Mouse (Mus musculus): ENCODE data around the gene Hs6st3. TPM values are rescaled to one million over a fixed set of nuclear protein-coding genes. Genes with fewer than 3 reads are reported as not detected.

Gene Hs6st3
- polyA plus RNA-seq, 1 experiment from 2014 or later, result 0.35 TPM

DNA sequence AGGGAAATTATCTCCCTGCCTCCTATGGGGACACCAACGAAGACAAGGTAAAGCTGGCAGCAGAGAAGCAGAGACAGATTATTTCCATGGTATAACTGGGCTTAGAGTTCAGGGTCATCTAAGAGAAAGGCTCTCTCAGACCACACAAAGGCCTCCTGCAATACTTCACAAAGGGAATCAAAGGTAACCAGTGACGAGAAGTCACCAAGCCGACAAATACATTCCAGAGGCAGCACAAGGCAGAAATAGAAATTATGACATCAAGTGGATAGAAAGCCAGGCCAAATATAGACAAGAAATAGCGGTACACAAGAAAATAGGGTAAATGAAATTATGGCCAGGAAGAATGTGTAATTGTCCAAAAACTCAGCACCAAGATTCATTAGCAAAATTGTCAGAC, 633.9 kb downstream of the Hs6st3 start:
- no peak overlapping the region for H3K27ac ChIP-seq
- no peaks in the 10 kb centered on the region for H3K36me3 ChIP-seq (ENCODE audit: poor library complexity, severe bottlenecking)
- H3K27me3 ChIP-seq, result no peaks in the 10 kb centered on the region
- ATAC-seq, result 0 out of 2 replicates have a peak, but pooled peaks have one; percentile 30
- 61% methylated on average over 4 of the region's 4 CpGs for whole genome bisulfite sequencing
- H3K4me1 ChIP-seq, result no peaks in the 10 kb centered on the region
- no peak overlapping the region for H3K4me3 ChIP-seq
- no peak overlapping the region for H3K9ac ChIP-seq
- H3K4me2 ChIP-seq, result no peak overlapping the region
- no peaks in the 10 kb centered on the region for H3K9me3 ChIP-seq (replicated peaks)

- H3K9ac ChIP-seq, result no peak overlapping the region
- no peak overlapping the region for H3K27ac ChIP-seq
- H3K9me3 ChIP-seq (replicated peaks), result no peaks in the 10 kb centered on the region
- no peak overlapping the region for H3K4me2 ChIP-seq
- no peak for ATAC-seq
- H3K36me3 ChIP-seq (ENCODE audit: poor library complexity, severe bottlenecking), result no peaks in the 10 kb centered on the region
- no peaks in the 10 kb centered on the region for H3K27me3 ChIP-seq
- no peak overlapping the region for H3K4me3 ChIP-seq
- WGBS, result 81% methylated on average over 3 of the region's 3 CpGs
- H3K4me1 ChIP-seq, result no peaks in the 10 kb centered on the region
These were observed 638.1 kb downstream of the Hs6st3 start for GRCm38 (mm10) chr14:119776261-119776660.

GRCm38 (mm10) chr14:119779982-119780588, 641.9 kb downstream of the Hs6st3 start:
- WGBS, result 70% methylated on average over 12 of the region's 12 CpGs
- Histone ChIP-seq H3K36me3 (ENCODE audit: poor library complexity, severe bottlenecking) (no peaks in the 10 kb centered on the region), H3K27me3 (no peaks in the 10 kb centered on the region), H3K4me3 (no peak overlapping the region), H3K9ac (no peak overlapping the region), H3K27ac (no peak overlapping the region), H3K4me1 (no peaks in the 10 kb centered on the region), H3K9me3 (replicated peaks) (no peaks in the 10 kb centered on the region), H3K4me2 (no peak overlapping the region)
- ATAC-seq, result peak; percentile 63; the same call in 1 of the 2 replicates

DNA sequence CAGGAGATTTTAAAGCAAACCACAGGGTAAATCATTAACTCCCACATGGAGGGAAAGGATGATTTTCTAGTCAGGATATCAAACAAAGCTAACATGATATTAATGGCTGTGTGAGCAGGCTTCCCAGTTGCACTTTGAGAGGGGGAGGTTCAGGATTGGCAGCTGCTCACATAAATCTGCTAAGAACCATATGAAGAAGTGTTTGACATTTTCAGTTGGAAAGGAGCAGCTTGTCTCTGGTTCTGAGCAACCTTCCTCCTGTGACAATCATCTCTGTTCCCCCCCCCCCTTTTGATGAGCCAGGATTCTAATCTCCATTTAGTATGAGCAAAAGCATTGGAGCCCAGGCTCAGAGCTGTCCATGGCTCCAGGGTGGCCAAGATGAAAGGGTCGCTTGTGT, 643.0 kb downstream of the Hs6st3 start:
- Histone ChIP-seq H3K4me3 (no peak overlapping the region), H3K9me3 (replicated peaks) (no peaks in the 10 kb centered on the region), H3K27ac (no peak overlapping the region), H3K27me3 (no peaks in the 10 kb centered on the region), H3K4me2 (no peak overlapping the region), H3K4me1 (no peaks in the 10 kb centered on the region), H3K9ac (no peak overlapping the region), H3K36me3 (ENCODE audit: poor library complexity, severe bottlenecking) (no peaks in the 10 kb centered on the region)
- 100% methylated on average over 1 of the region's 1 CpGs for WGBS
- ATAC-seq, result peak; percentile 57; the same call in 1 of the 2 replicates

DNA sequence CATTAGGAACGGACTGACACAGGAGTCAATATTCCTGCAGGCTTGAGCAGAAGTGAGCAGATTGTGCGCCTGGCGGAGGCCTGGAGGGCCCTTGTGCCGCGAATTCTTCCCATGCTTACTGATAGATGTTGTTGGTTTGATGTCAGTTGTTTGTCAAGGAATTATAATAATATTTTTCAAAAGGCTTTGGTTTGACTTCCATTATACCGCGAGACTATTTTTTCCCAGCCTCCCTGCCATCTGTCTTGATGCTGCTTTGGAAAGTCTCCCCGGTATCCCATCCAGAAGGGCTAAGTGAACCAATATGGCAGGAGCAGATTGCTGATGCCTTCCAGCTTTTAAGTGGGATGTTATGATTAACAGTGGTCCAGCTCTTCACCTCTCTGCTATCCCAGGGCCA, 651.3 kb downstream of the Hs6st3 start:
- no peak overlapping the region for H3K9ac ChIP-seq
- no peak overlapping the region for H3K4me3 ChIP-seq
- H3K9me3 ChIP-seq (replicated peaks), result no peaks in the 10 kb centered on the region
- ATAC-seq, result peak; percentile 82
- H3K27me3 ChIP-seq, result no peaks in the 10 kb centered on the region
- H3K4me2 ChIP-seq, result no peak overlapping the region
- no peaks in the 10 kb centered on the region for H3K4me1 ChIP-seq
- WGBS, result 90% methylated on average over 8 of the region's 8 CpGs
- no peaks in the 10 kb centered on the region for H3K36me3 ChIP-seq (ENCODE audit: poor library complexity, severe bottlenecking)
- no peak overlapping the region for H3K27ac ChIP-seq

GRCm38 (mm10) chr14:119797172-119797850, 659.2 kb downstream of the Hs6st3 start:
- no peaks in the 10 kb centered on the region for H3K36me3 ChIP-seq (ENCODE audit: poor library complexity, severe bottlenecking)
- H3K4me2 ChIP-seq, result no peak overlapping the region
- no peak overlapping the region for H3K27ac ChIP-seq
- H3K4me1 ChIP-seq, result 0 out of 2 replicates have a peak, but pooled peaks cover 9% of the 10 kb centered on the region
- H3K27me3 ChIP-seq, result no peaks in the 10 kb centered on the region
- no peak overlapping the region for H3K9ac ChIP-seq
- ATAC-seq, result no peak
- no peak overlapping the region for H3K4me3 ChIP-seq
- 62% methylated on average over 9 of the region's 9 CpGs for WGBS
- no peaks in the 10 kb centered on the region for H3K9me3 ChIP-seq (replicated peaks)

GRCm38 (mm10) chr14:119798561-119798960, 660.4 kb downstream of the Hs6st3 start:
- H3K4me3 ChIP-seq, result no peak overlapping the region
- no peaks in the 10 kb centered on the region for H3K9me3 ChIP-seq (replicated peaks)
- no peak overlapping the region for H3K4me2 ChIP-seq
- ATAC-seq, result no peak
- no peak overlapping the region for H3K9ac ChIP-seq
- H3K4me1 ChIP-seq, result 0 out of 2 replicates have a peak, but pooled peaks cover 9% of the 10 kb centered on the region
- no peaks in the 10 kb centered on the region for H3K36me3 ChIP-seq (ENCODE audit: poor library complexity, severe bottlenecking)
- no peaks in the 10 kb centered on the region for H3K27me3 ChIP-seq
- H3K27ac ChIP-seq, result no peak overlapping the region
- 89% methylated on average over 11 of the region's 11 CpGs for WGBS

DNA sequence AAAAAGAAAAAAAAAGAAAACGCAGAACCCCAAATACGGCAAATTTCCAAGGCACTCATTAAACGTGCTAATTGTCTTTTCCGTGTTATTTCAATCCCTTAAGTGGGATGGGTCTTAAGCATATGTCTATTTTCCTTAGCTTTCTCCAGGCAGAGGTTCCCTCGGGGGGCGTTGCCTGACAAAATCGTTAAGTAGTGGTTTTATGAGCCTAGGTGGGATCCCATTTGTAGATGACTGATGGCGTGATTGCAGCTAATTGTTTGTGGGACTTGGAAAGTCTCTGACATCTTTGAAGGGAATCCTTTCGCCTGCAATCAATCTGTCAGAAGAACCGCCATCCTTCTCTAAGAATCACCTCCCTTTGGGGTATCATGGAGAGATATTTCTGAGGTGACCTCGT, 662.7 kb downstream of the Hs6st3 start:
- Histone ChIP-seq H3K4me3 (no peak overlapping the region), H3K4me2 (no peak overlapping the region), H3K4me1 (0 out of 2 replicates have a peak, but pooled peaks cover 9% of the 10 kb centered on the region), H3K27me3 (no peaks in the 10 kb centered on the region), H3K36me3 (ENCODE audit: poor library complexity, severe bottlenecking) (no peaks in the 10 kb centered on the region), H3K9me3 (replicated peaks) (no peaks in the 10 kb centered on the region), H3K9ac (no peak overlapping the region), H3K27ac (no peak overlapping the region)
- 0 out of 2 replicates have a peak, but pooled peaks have one; percentile 48 for ATAC-seq
- WGBS, result 71% methylated on average over 11 of the region's 11 CpGs

DNA sequence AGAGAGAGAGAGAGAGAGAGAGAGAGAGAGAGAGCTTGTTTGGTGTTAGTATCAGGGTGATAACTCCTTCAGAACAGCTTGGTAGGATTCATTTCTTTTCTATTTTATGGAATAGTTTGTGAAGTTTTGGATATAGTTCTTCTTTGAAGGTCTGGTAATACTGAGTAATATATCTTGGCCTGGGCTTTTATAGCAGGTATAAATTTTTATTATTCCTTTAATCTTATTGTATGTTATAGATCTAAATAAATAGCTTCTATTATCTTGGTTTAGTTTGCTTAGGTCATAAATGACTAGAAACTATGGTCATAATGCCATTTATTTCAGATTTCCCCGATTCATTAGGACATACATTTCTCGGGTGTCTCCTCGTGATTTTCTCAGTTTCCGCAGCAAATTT, 675.8 kb downstream of the Hs6st3 start:
- 95% methylated on average over 4 of the region's 4 CpGs for WGBS
- no peak for ATAC-seq
- no peaks in the 10 kb centered on the region for H3K9me3 ChIP-seq (replicated peaks)
- H3K36me3 ChIP-seq (ENCODE audit: poor library complexity, severe bottlenecking), result no peaks in the 10 kb centered on the region
- H3K4me1 ChIP-seq, result peaks cover 6% of the 10 kb centered on the region; the same call in 1 of the 2 replicates
- no peak overlapping the region for H3K27ac ChIP-seq
- H3K4me2 ChIP-seq, result no peak overlapping the region
- no peak overlapping the region for H3K4me3 ChIP-seq
- no peak overlapping the region for H3K9ac ChIP-seq
- no peaks in the 10 kb centered on the region for H3K27me3 ChIP-seq

GRCm38 (mm10) chr14:119815616-119816015, 677.5 kb downstream of the Hs6st3 start:
- no peaks in the 10 kb centered on the region for H3K36me3 ChIP-seq (ENCODE audit: poor library complexity, severe bottlenecking)

GRCm38 (mm10) chr14:119820562-119820961, 682.4 kb downstream of the Hs6st3 start:
- 60% methylated on average over 6 of the region's 6 CpGs for WGBS

More at GRCm38 (mm10) chr14:119815616-119816015, 677.5 kb downstream of the Hs6st3 start:
- Histone ChIP-seq H3K4me3 (no peak overlapping the region), H3K4me1 (peaks cover 11% of the 10 kb centered on the region), H3K27me3 (no peaks in the 10 kb centered on the region), H3K9me3 (replicated peaks) (no peaks in the 10 kb centered on the region), H3K27ac (no peak overlapping the region), H3K9ac (no peak overlapping the region), H3K4me2 (no peak overlapping the region)
- no peak for ATAC-seq
- WGBS, result 79% methylated on average over 5 of the region's 5 CpGs

DNA sequence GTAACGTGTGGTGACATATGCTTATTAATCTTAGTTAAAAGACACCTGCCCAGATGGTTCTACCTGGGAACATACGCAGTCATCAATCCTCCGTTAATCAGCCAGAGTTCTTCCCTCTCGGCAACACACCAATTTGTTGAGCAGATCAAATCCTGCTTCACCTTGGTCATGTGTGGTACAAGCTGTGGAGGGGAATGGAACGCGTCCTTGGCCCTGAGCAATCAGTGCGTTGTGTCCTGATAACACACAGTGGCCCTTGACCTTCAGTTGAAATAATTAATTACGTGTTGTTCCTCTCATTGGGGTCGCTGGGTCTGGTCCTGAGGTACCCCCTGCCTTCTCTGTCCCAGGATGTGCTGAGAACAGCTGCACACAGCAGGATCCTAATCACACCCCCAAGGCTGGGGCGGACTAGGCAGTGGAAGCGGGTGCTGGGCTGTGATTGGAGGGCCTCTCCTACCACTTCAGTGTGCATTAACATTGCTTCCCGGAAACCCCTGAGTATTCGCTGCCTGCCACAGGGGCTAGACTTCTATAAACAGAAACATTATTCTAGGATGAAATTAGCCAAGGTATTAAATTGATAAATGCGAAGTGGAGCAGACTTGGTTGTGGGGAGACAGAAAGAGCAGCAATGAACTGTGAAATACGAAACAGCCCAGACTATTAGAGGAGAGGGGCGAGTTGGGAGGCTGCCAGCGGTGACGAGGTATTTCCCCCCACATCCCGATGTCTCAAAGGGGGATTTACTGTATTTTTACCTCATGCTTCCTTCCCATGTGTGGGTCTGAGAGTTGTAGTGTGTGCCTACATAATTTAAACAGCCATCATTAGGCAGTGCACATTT, 693.2 kb downstream of the Hs6st3 start:
- H3K9me3 ChIP-seq (replicated peaks), result no peaks in the 10 kb centered on the region
- H3K4me2 ChIP-seq, result peak overlapping the region; percentile 51
- peak; percentile 81 for ATAC-seq
- H3K27me3 ChIP-seq, result no peaks in the 10 kb centered on the region
- no peak overlapping the region for H3K9ac ChIP-seq
- H3K27ac ChIP-seq, result no peak overlapping the region
- WGBS, result 43% methylated on average over 19 of the region's 19 CpGs
- no peak overlapping the region for H3K4me3 ChIP-seq
- peaks cover 15% of the 10 kb centered on the region; the same call in 1 of the 2 replicates for H3K4me1 ChIP-seq
- no peaks in the 10 kb centered on the region for H3K36me3 ChIP-seq (ENCODE audit: poor library complexity, severe bottlenecking)

More at GRCm38 (mm10) chr14:119820562-119820961, 682.4 kb downstream of the Hs6st3 start:
- H3K27me3 ChIP-seq, result no peaks in the 10 kb centered on the region
- no peaks in the 10 kb centered on the region for H3K36me3 ChIP-seq (ENCODE audit: poor library complexity, severe bottlenecking)
- peaks cover 11% of the 10 kb centered on the region for H3K4me1 ChIP-seq
- H3K4me3 ChIP-seq, result no peak overlapping the region
- peak; percentile 33; the same call in 1 of the 2 replicates for ATAC-seq
- no peaks in the 10 kb centered on the region for H3K9me3 ChIP-seq (replicated peaks)
- H3K27ac ChIP-seq, result no peak overlapping the region
- no peak overlapping the region for H3K4me2 ChIP-seq
- H3K9ac ChIP-seq, result no peak overlapping the region

All from forebrain, embryonic 13.5 days (tissue).